Mouse (Mus musculus): ENCODE measurements around the gene Tmem206. TPM values are rescaled to one million over a fixed set of nuclear protein-coding genes. Genes with fewer than 3 reads are reported as not detected.
A peak's percentile ranks its signal among the peaks of the same experiment; 100 is the strongest.

Gene Tmem206
- polyA plus RNA-seq, 1 experiment from 2014 or later, result 25.4 TPM

DNA sequence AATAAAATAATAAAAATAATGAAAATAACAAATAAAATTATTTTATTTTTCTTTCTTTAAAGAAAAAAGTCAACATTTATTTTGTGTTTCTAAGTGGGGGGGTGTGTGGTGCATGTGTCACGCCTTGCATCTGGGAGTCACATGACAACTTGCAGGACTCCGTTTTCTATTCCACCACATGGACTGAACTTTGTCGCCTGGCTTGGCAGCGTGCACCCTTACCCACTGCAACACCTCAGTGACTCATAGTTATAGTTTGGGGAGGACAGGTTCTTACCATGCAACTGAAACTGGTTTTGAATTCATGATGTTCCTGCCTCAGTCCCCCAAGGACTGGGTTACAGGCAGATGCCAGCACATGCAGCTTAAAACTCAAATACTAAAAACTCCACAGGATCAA lies 42.5 kb downstream of the Tmem206 start:
- no peaks in the 10 kb centered on the region for H3K4me1 ChIP-seq
- no peak for DNase-seq (ENCODE audit: low spot score)
- no peaks in the 10 kb centered on the region for H3K27me3 ChIP-seq (replicated peaks; ENCODE audit: low read depth, poor library complexity, severe bottlenecking)
- 92% methylated on average over 4 of the region's 4 CpGs for WGBS
- peaks cover 34% of the 10 kb centered on the region for H3K36me3 ChIP-seq (replicated peaks)
- no peak overlapping the region for H3K27ac ChIP-seq (replicated peaks)
- H3K4me3 ChIP-seq, result no peak overlapping the region
- H3K9me3 ChIP-seq, result no peaks in the 10 kb centered on the region

DNA sequence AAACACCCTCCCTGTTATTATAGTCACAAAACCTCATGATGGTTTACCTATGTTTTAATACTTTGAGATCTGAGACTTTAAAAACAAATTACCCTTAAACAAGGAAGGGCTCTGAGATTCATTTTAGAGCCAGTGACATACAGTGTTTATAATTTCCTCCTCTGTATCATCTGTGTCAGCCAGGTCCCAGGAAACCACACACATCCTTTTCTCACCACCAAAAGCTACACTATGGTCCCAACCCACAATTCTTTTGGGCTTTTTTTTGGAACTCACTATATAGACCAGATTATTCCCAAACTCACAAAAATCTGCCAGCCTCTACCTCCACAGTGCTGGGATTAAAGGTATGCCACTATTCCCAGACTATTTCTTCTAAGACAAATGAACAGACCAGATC lies 43.4 kb downstream of the Tmem206 start:
- H3K27ac ChIP-seq (replicated peaks), result no peak overlapping the region
- H3K9me3 ChIP-seq, result no peaks in the 10 kb centered on the region
- no peak for DNase-seq (ENCODE audit: low spot score)
- H3K27me3 ChIP-seq (replicated peaks; ENCODE audit: low read depth, poor library complexity, severe bottlenecking), result no peaks in the 10 kb centered on the region
- H3K4me1 ChIP-seq, result no peaks in the 10 kb centered on the region
- no peak overlapping the region for H3K4me3 ChIP-seq
- H3K36me3 ChIP-seq (replicated peaks), result peaks cover 34% of the 10 kb centered on the region

DNA sequence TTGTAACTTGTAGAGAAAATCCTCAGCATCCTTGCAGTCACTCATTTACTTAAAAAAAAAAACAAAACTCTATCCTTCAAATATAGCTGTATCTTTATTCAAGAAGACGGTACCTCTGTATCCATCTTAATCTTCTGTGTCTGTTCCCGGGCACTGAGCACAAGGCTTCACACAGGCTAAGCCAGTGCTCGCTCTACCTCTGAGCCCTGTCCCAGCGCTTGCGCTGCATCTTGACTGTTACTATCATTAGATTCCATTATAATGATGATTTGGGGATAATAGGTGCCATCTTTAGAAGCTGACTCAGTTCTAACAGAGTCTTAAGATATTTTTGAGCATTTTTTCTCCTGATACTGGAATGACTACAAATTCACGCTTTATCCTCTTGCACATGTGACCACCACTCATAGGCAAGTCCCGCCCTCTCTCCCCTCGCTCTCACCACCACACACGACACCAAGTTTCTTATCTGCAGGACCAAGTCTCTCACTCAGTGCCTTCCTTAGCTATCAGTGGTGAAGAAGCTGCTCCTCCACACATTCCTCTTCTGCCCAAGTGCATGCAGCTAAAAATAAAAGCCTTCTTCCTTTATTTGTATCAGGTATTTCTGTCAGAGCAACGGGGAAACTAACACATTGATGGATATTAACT lies 49.4 kb downstream of the Tmem206 start:
- Histone ChIP-seq H3K4me1 (no peaks in the 10 kb centered on the region), H3K36me3 (replicated peaks) (peaks cover 15% of the 10 kb centered on the region), H3K27ac (replicated peaks) (no peak overlapping the region), H3K9me3 (no peaks in the 10 kb centered on the region), H3K27me3 (replicated peaks; ENCODE audit: low read depth, poor library complexity, severe bottlenecking) (no peaks in the 10 kb centered on the region), H3K4me3 (no peak overlapping the region)
- DNase-seq (ENCODE audit: low spot score), result no peak
- WGBS, result 93% methylated on average over 10 of the region's 10 CpGs

DNA sequence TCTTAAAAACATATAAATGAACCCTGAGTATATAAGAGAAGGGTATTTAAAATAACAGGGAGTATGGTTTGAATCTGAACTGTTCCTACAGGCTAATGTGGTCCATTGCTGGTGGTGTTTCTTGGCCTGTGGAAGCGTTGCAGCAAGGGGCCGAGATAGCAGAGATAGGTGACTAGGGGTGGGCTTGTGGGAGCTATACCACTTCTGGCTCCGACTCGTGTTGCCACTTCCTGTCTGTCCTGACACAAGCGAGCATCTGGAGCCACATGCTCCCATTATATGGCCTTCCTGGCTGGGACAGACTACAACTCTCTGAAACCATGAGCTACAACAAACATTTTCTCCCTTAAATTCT lies 49.9 kb downstream of the Tmem206 start:
- DNase-seq (ENCODE audit: low spot score), result no peak
- Histone ChIP-seq H3K27ac (replicated peaks) (no peak overlapping the region), H3K4me3 (no peak overlapping the region), H3K4me1 (no peaks in the 10 kb centered on the region), H3K36me3 (replicated peaks) (peaks cover 10% of the 10 kb centered on the region), H3K9me3 (no peaks in the 10 kb centered on the region), H3K27me3 (replicated peaks; ENCODE audit: low read depth, poor library complexity, severe bottlenecking) (no peaks in the 10 kb centered on the region)
- 82% methylated on average over 5 of the region's 5 CpGs for WGBS

DNA sequence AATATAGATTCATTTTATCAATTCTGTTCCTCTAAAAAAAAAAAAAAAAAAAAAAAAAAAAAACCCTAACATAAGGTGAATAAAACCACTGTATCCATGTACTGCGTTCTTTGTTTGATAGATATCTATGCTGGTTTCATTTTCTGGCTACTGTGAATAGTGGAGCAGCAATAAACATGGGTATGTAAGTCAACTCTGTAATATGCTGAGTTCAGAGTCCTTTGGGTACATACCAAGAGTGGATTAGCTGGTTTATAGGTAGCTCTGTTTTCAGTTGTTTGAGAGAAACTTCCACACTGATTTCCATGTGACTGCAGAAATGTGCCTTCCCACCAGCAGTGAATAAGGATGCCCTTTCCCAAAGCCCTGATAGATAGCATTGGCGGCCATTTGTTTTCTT lies 52.4 kb downstream of the Tmem206 start:
- no peak for DNase-seq (ENCODE audit: low spot score)
- 94% methylated on average over 2 of the region's 2 CpGs for WGBS
- no peak overlapping the region for H3K4me3 ChIP-seq

DNA sequence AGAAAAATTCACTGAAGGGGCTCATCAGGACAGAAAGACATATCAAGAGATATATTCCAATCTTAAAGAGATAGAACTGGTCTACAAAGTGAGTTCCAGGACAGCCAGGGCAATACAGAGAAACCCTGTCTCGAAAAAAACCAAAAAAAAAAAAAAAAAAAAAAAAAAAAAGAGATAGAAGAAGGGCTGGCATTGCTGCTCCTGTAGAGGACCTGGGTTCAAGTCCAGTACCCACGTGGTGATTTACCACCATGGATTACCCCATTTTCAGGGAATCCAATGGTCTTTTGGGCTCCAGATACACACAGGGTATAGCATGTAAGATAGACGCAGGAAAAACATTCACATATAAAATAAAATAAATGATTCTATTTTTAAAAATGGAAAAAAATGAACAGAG lies 55.1 kb downstream of the Tmem206 start:
- no peaks in the 10 kb centered on the region for H3K27me3 ChIP-seq (replicated peaks; ENCODE audit: low read depth, poor library complexity, severe bottlenecking)
- 91% methylated on average over 3 of the region's 3 CpGs for WGBS
- H3K36me3 ChIP-seq (replicated peaks), result no peaks in the 10 kb centered on the region; the same call in 1 of the 2 replicates
- H3K27ac ChIP-seq (replicated peaks), result no peak overlapping the region
- no peak overlapping the region for H3K4me3 ChIP-seq
- no peak for DNase-seq (ENCODE audit: low spot score)
- H3K9me3 ChIP-seq, result no peaks in the 10 kb centered on the region
- no peaks in the 10 kb centered on the region for H3K4me1 ChIP-seq

More for the DNA sequence above, 52.4 kb downstream of the Tmem206 start:
- Histone ChIP-seq H3K4me1 (no peaks in the 10 kb centered on the region), H3K36me3 (replicated peaks) (no peaks in the 10 kb centered on the region), H3K27ac (replicated peaks) (no peak overlapping the region), H3K9me3 (no peaks in the 10 kb centered on the region), H3K27me3 (replicated peaks; ENCODE audit: low read depth, poor library complexity, severe bottlenecking) (no peaks in the 10 kb centered on the region)

DNA sequence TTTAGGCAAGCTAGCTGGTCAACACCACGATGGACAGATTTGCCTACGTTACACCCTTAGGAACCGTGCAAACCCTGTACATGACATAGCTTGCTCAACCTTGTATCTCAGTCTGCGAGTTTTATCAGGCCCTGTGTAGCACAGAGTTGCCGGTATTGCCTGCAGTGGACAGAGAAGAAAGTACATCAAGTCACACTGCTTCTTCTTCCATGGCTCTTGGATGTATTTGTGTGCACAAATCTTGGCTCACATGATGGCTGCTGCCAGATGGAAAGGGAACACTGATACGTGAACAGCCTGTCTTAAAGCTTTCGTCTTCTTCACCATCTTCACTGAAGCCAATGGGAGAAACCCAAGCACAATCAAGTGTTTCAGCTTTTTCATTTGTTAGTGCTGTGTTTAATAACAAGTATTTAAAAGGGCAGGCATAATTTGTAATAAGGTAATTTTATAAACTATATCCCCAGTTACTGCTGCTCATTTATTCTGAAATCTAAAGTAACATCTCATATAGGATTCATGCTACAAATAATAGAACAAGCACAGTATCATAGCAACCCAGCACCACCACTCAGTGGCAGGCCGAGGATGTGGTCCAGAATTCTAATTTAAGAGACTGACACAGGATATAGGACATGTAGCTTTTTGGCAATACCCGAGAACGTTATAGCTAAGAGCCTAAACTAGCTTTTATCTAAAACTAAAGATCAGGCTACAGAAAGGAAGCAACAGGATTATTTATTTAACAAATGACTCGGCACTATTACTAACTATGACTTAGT lies 56.4 kb downstream of the Tmem206 start:
- Histone ChIP-seq H3K9me3 (no peaks in the 10 kb centered on the region), H3K27ac (replicated peaks) (no peak overlapping the region), H3K4me1 (no peaks in the 10 kb centered on the region), H3K27me3 (replicated peaks; ENCODE audit: low read depth, poor library complexity, severe bottlenecking) (no peaks in the 10 kb centered on the region), H3K36me3 (replicated peaks) (no peaks in the 10 kb centered on the region; the same call in 1 of the 2 replicates), H3K4me3 (no peak overlapping the region)
- no peak for DNase-seq (ENCODE audit: low spot score)
- WGBS, result 92% methylated on average over 11 of the region's 11 CpGs

DNA sequence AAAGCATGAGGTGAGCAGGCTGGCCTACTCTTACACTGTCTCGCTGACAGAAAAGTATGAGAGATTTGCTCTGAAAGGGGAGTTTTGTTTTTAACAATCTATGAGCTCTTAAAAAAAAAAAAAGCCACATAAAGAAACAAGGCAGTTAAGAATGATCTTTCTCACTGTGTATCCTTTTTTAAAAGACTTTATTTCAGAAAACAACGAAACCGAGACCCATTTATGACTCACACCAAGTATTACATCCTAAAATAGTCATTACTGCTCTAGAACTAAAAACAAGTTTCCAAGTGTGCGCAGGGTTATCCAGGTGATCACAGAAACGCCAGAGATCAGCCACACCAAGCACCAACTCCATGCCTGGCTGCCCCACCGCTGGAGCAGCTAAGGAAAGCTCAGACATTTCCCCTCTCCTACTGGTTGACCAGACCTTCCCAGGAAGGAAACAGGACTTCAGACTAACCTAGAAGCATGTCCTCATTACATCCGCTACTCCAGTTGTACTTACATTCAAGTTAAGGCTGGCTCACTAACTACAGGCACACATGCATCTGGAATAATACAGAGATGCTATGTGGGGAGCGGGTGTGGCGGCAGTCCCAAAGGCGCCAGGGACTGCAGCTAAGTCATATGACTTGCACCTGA lies 59.2 kb downstream of the Tmem206 start:
- DNase-seq (ENCODE audit: low spot score), result no peak
- Histone ChIP-seq H3K27me3 (replicated peaks; ENCODE audit: low read depth, poor library complexity, severe bottlenecking) (no peaks in the 10 kb centered on the region), H3K36me3 (replicated peaks) (no peaks in the 10 kb centered on the region; the same call in 1 of the 2 replicates), H3K4me1 (no peaks in the 10 kb centered on the region), H3K4me3 (no peak overlapping the region), H3K27ac (replicated peaks) (no peak overlapping the region), H3K9me3 (no peaks in the 10 kb centered on the region)
- 94% methylated on average over 10 of the region's 10 CpGs for WGBS

DNA sequence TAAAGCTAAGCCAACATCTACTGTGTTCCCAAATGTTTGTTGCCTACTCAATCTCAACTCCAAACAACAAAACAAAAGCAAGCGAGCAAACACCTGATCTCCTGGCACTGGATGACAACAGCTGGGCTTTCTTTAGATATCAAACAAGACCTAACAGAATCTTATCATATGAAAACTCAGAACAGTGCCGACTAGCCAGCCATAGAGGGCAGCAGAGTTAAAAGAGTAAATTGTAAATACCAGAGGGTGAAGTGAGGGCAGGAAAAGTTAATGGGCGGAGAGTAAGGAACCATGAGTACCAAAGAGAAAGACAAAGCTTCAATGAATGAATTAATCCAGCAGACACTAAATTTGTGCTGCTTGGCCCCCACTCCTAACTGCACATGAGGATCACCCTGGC lies 65.6 kb downstream of the Tmem206 start:
- Histone ChIP-seq H3K4me3 (no peak overlapping the region), H3K9me3 (no peaks in the 10 kb centered on the region), H3K27ac (replicated peaks) (no peak overlapping the region), H3K36me3 (replicated peaks) (no peaks in the 10 kb centered on the region), H3K4me1 (peaks cover 29% of the 10 kb centered on the region), H3K27me3 (replicated peaks; ENCODE audit: low read depth, poor library complexity, severe bottlenecking) (no peaks in the 10 kb centered on the region)
- peak; percentile 35 for DNase-seq (ENCODE audit: low spot score)
- WGBS, result 29% methylated on average over 3 of the region's 3 CpGs

DNA sequence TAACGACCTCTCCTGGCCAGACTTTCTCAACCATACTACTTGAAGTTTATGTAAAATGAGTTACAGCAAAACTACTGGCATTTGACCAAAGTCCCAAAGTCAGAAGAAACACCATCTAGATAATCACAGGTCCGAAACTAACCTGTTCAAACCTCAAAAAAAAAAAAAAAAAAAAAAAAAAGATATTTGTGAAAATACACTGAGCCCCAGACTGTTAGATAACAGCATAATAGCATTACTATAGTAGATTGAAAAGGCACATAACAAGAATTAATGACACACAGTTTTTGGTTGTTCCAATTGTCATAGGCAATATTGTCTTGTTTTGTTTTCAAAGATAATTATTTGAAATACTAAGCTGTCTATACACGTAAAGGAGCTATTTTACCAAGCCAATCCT lies 67.8 kb downstream of the Tmem206 start:
- 87% methylated on average over 3 of the region's 3 CpGs for WGBS
- H3K27me3 ChIP-seq (replicated peaks; ENCODE audit: low read depth, poor library complexity, severe bottlenecking), result no peaks in the 10 kb centered on the region
- no peak for DNase-seq (ENCODE audit: low spot score)

DNA sequence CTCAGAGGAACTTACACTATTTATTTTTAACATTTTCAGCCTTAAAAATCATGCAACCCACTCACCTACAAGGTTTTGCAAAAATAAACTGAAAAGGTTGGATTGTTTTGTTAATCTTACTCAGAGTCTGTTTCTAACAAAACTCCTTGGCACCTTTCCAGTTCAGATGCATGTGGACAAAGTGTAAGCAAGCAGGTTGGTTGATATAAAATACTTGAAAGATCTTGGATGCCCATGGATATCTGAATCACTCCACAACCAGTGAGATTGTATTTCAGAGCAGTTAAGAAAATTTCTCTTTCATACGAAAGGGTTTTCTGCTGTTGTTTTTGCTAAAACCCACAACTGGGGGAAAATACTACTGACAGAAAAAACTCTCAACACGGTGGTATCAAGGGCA lies 68.4 kb downstream of the Tmem206 start:
- Histone ChIP-seq H3K4me1 (peaks cover 34% of the 10 kb centered on the region), H3K27ac (replicated peaks) (no peak overlapping the region), H3K27me3 (replicated peaks; ENCODE audit: low read depth, poor library complexity, severe bottlenecking) (no peaks in the 10 kb centered on the region), H3K9me3 (no peaks in the 10 kb centered on the region), H3K4me3 (no peak overlapping the region), H3K36me3 (replicated peaks) (no peaks in the 10 kb centered on the region)
- 61% methylated on average over 2 of the region's 2 CpGs for WGBS
- DNase-seq (ENCODE audit: low spot score), result no peak

More for the DNA sequence above, 67.8 kb downstream of the Tmem206 start:
- no peak overlapping the region for H3K4me3 ChIP-seq
- H3K27ac ChIP-seq (replicated peaks), result no peak overlapping the region
- no peaks in the 10 kb centered on the region for H3K9me3 ChIP-seq
- peaks cover 34% of the 10 kb centered on the region for H3K4me1 ChIP-seq
- no peaks in the 10 kb centered on the region for H3K36me3 ChIP-seq (replicated peaks)

DNA sequence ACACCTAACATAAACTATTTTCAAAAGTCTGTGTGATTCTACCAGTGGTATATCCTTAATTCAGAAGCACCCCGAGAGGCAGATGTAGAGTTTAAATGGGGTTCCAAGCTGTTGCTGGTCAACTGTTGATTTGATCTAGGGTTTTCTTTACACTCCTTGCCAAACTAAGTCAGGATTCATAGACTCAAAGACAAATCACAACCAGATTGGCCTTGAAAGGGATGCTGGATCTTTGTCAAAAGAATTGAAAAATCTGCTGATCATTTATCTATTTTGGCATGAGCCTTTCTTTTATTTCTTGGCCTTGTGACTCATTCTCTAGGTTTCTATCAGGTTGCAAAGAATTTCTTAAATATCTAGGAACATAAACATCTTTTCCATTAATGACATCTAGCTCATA lies 69.5 kb downstream of the Tmem206 start:
- H3K27me3 ChIP-seq (replicated peaks; ENCODE audit: low read depth, poor library complexity, severe bottlenecking), result no peaks in the 10 kb centered on the region
- DNase-seq (ENCODE audit: low spot score), result no peak
- H3K4me3 ChIP-seq, result peak overlapping the region; percentile 84
- no peaks in the 10 kb centered on the region for H3K36me3 ChIP-seq (replicated peaks)
- no peaks in the 10 kb centered on the region for H3K9me3 ChIP-seq
- peaks cover 34% of the 10 kb centered on the region for H3K4me1 ChIP-seq
- H3K27ac ChIP-seq (replicated peaks), result no peak overlapping the region
- 52% methylated on average over 1 of the region's 1 CpGs for WGBS
